9 mouse cellular contexts compared by ENCODE assay signal in the genomic region with DNA sequence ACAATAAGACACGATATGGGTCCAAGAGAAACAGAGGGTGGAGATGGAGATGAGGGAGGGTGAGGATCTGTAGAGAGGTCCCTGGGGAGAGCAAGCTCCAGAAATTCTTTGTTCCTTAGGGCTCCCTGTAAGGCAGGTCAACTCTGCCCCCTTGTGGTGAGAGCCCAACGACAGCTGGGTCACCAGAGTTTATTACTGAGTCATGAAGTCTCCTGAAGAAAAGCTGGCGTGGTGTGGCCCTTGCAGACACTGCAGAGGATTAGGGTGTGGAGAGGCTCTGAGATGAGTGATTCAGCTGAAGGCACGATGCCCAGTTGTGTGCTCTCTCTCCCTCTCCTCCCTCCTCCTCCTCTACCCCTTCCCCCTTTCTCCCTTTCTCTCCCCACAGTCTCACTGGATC. TPM values are rescaled to one million over a fixed set of nuclear protein-coding genes. Genes with fewer than 3 reads are reported as not detected.
DNase-seq lines count a peak whose midpoint lies in the region; ATAC-seq and TF ChIP-seq lines count a peak whose summit lies in the region.
"Had no signal": no experiment of that assay in that cellular context is flagged by ENCODE, and none has a peak within 500 bp of the region (broad histone marks: within the 10 kb centered on the region; RNA-seq: fewer than 3 reads in every experiment).

No protein-coding gene starts in this region.

- peaks cover 45% of the 10 kb centered on the region for H3K27me3 ChIP-seq in liver, embryonic 12.5 days (replicated peaks)
- H3K27me3 ChIP-seq in intestine, embryonic 14.5 days (replicated peaks; ENCODE audit: control insufficient read depth, insufficient read depth, low read length) = no peaks in the 10 kb centered on the region
- H3K27me3 ChIP-seq in stomach, postnatal 0 days (ENCODE audit: control insufficient read depth, insufficient read depth, low read length) = no peaks in the 10 kb centered on the region
- H3K27me3 ChIP-seq: embryonic facial prominence, embryonic 12.5 days had no signal

- no peak overlapping the region for H3K4me2 ChIP-seq in liver, embryonic 12.5 days
- no peak overlapping the region for H3K4me2 ChIP-seq in intestine, embryonic 14.5 days (ENCODE audit: low read length)
- no peak overlapping the region for H3K4me2 ChIP-seq in stomach, postnatal 0 days (replicated peaks; ENCODE audit: low read depth)
- H3K4me2 ChIP-seq: embryonic facial prominence, embryonic 12.5 days had no signal

- H3K9ac ChIP-seq in liver, embryonic 12.5 days = no peak overlapping the region
- no peak overlapping the region for H3K9ac ChIP-seq in intestine, embryonic 14.5 days (ENCODE audit: low read length)
- H3K9ac ChIP-seq in stomach, postnatal 0 days (ENCODE audit: low read length) = no peak overlapping the region
- H3K9ac ChIP-seq: embryonic facial prominence, embryonic 12.5 days had no signal

- intact Hi-C loops in left cerebral cortex, postnatal 25 days (cut with DNase I) = loop anchor here (1.0 to 5.0 kb wide), 3 partner anchors 24 to 319 kb away; partner anchors contain the start of gene Rac3

- no peak overlapping the region for H3K27ac ChIP-seq in liver, embryonic 12.5 days
- H3K27ac ChIP-seq in intestine, embryonic 14.5 days (ENCODE audit: low read depth) = no peak overlapping the region
- H3K27ac ChIP-seq in stomach, postnatal 0 days (replicated peaks) = no peak overlapping the region
- H3K27ac ChIP-seq: embryonic facial prominence, embryonic 12.5 days had no signal

- no peak overlapping the region for H3K4me3 ChIP-seq in liver, embryonic 12.5 days
- H3K4me3 ChIP-seq in intestine, embryonic 14.5 days (ENCODE audit: low read depth, low read length) = no peak overlapping the region
- H3K4me3 ChIP-seq in stomach, postnatal 0 days (ENCODE audit: low read depth, low read length) = no peak overlapping the region
- H3K4me3 ChIP-seq: embryonic facial prominence, embryonic 12.5 days had no signal

- TF ChIP-seq EP300 in stomach, postnatal 0 days (optimal IDR thresholded peaks at IDR 0.05) = no peak

- H3K36me3 ChIP-seq in liver, embryonic 12.5 days = no peaks in the 10 kb centered on the region
- no peaks in the 10 kb centered on the region for H3K36me3 ChIP-seq in intestine, embryonic 14.5 days (ENCODE audit: control insufficient read depth, insufficient read depth, low read length)
- no peaks in the 10 kb centered on the region for H3K36me3 ChIP-seq in stomach, postnatal 0 days (ENCODE audit: control insufficient read depth, insufficient read depth, low read length)
- H3K36me3 ChIP-seq: embryonic facial prominence, embryonic 12.5 days had no signal

- TF ChIP-seq CTCF in stomach, postnatal 0 days (IDR thresholded peaks at IDR 0.05; ENCODE audit: low read depth) = peak; percentile 93

- DNase-seq in liver = peak; percentile 81
- DNase-seq in cerebellum, adult 18-20 months = peak; percentile 76 to 78
- peak; percentile 68 to 95 for DNase-seq in frontal cortex, adult 2 months (ENCODE audit: extremely low spot score in 1 of 2, low spot score in 1 of 2)
- peak; percentile 93 for DNase-seq in intestine, embryonic 14.5 days (ENCODE audit: low spot score)
- peak; percentile 77 to 89 for DNase-seq in left cerebral cortex, postnatal 25 days (ENCODE audit: low spot score in 2 of 2)
- DNase-seq in naive thymus-derived CD4-positive, alpha-beta T cell, adult 2 months (ENCODE audit: low read depth) = peak; percentile 89
- DNase-seq in stomach, postnatal 0 days (ENCODE audit: low spot score) = peak; percentile 90

- no peak for ATAC-seq in liver, embryonic 12.5 days
- peak; percentile 62; the same call in 1 of the 2 replicates for ATAC-seq in intestine, embryonic 14.5 days (replicated peaks; ENCODE audit: low FRiP score, low TSS enrichment, low read depth)
- ATAC-seq in stomach, postnatal 0 days (ENCODE audit: low FRiP score, low TSS enrichment) = peak; percentile 89

- H3K4me1 ChIP-seq in liver, embryonic 12.5 days = no peaks in the 10 kb centered on the region
- no peaks in the 10 kb centered on the region for H3K4me1 ChIP-seq in intestine, embryonic 14.5 days (replicated peaks; ENCODE audit: control insufficient read depth, insufficient read depth, low read length)
- no peaks in the 10 kb centered on the region for H3K4me1 ChIP-seq in stomach, postnatal 0 days (replicated peaks; ENCODE audit: control insufficient read depth, insufficient read depth)
- H3K4me1 ChIP-seq: embryonic facial prominence, embryonic 12.5 days had no signal

- no peaks in the 10 kb centered on the region for H3K9me3 ChIP-seq in liver, embryonic 12.5 days (replicated peaks)
- H3K9me3 ChIP-seq in intestine, embryonic 14.5 days (ENCODE audit: control insufficient read depth, low read length) = no peaks in the 10 kb centered on the region
- no peaks in the 10 kb centered on the region for H3K9me3 ChIP-seq in stomach, postnatal 0 days (ENCODE audit: control insufficient read depth, low read length)
- H3K9me3 ChIP-seq: embryonic facial prominence, embryonic 12.5 days had no signal

- 9% methylated on average over 4 of the region's 4 CpGs for WGBS in liver, embryonic 12.5 days (ENCODE audit: insufficient replicate concordance)
- WGBS in intestine, embryonic 14.5 days = 4% methylated on average over 4 of the region's 4 CpGs
- WGBS in stomach, postnatal 0 days = 7% methylated on average over 4 of the region's 4 CpGs

RNA-seq across cellular contexts. Expression of gene Cd7, which starts 2.0 kb away (rescaled TPM):
- 0.33 and 0.54 TPM in 2 replicates for polyA plus RNA-seq in liver, embryonic 12.5 days (2016; fragmentation: Nextera tagmentation; extraction: Ambion mirVana)
- polyA plus RNA-seq in frontal cortex, adult 2 months (2012; rRNA removed) = 1.5 and 1.8 TPM in 2 replicates
- 2.9 and 4.1 TPM in 2 replicates for polyA plus RNA-seq in intestine, embryonic 14.5 days (2014; fragmentation: Nextera tagmentation; extraction: Ambion mirVana)
- 1 to 10 TPM; 1.6 to 1.7 TPM for total RNA-seq in left cerebral cortex, postnatal 25 days (2021)
- 0.31 and 0.51 TPM in 2 replicates for polyA plus RNA-seq in stomach, postnatal 0 days (2015; fragmentation: Nextera tagmentation; extraction: Ambion mirVana)

RNA-seq across cellular contexts. Expression of gene Sectm1b, which starts 22.2 kb away (rescaled TPM):
- polyA plus RNA-seq in liver, embryonic 12.5 days (2016; fragmentation: Nextera tagmentation; extraction: Ambion mirVana) = 0.14 TPM in 1 of 2 replicates, not detected in the other
- polyA plus RNA-seq in frontal cortex, adult 2 months (2012; rRNA removed) = not detected in 2 replicates
- polyA plus RNA-seq in intestine, embryonic 14.5 days (2014; fragmentation: Nextera tagmentation; extraction: Ambion mirVana) = 1.5 and 1.8 TPM in 2 replicates
- total RNA-seq in left cerebral cortex, postnatal 25 days (2021) = not detected
- polyA plus RNA-seq in stomach, postnatal 0 days (2015; fragmentation: Nextera tagmentation; extraction: Ambion mirVana) = 113 and 133 TPM in 2 replicates
- polyA plus RNA-seq: embryonic facial prominence, embryonic 12.5 days had no signal

RNA-seq across cellular contexts. Expression of gene Sectm1a, which starts 39.8 kb away (rescaled TPM):
- 0.37 and 0.43 TPM in 2 replicates for polyA plus RNA-seq in liver, embryonic 12.5 days (2016; fragmentation: Nextera tagmentation; extraction: Ambion mirVana)
- polyA plus RNA-seq in frontal cortex, adult 2 months (2012; rRNA removed) = 0.08 TPM in 1 of 2 replicates, not detected in the other
- polyA plus RNA-seq in intestine, embryonic 14.5 days (2014; fragmentation: Nextera tagmentation; extraction: Ambion mirVana) = 0.97 and 1.8 TPM in 2 replicates
- total RNA-seq in left cerebral cortex, postnatal 25 days (2021) = not detected
- polyA plus RNA-seq in stomach, postnatal 0 days (2015; fragmentation: Nextera tagmentation; extraction: Ambion mirVana) = 11.8 and 13.2 TPM in 2 replicates
- polyA plus RNA-seq: embryonic facial prominence, embryonic 12.5 days had no signal

RNA-seq across cellular contexts. Expression of gene Csnk1d, which starts 50.1 kb away (rescaled TPM):
- 58.4 and 61.1 TPM in 2 replicates for polyA plus RNA-seq in liver, embryonic 12.5 days (2016; fragmentation: Nextera tagmentation; extraction: Ambion mirVana)
- 103 and 105 TPM in 2 replicates for polyA plus RNA-seq in frontal cortex, adult 2 months (2012; rRNA removed)
- 68.7 and 70.2 TPM in 2 replicates for polyA plus RNA-seq in intestine, embryonic 14.5 days (2014; fragmentation: Nextera tagmentation; extraction: Ambion mirVana)
- total RNA-seq in left cerebral cortex, postnatal 25 days (2021) = 100 to 1,000 TPM; 116 to 122 TPM
- 60.7 and 63.8 TPM in 2 replicates for polyA plus RNA-seq in stomach, postnatal 0 days (2015; fragmentation: Nextera tagmentation; extraction: Ambion mirVana)

Comparison
In these comparisons a context has a peak if more than half of its experiments do, and no peak if none do; other contexts are left out.
1. RNA of gene Sectm1b, which starts 22.2 kb away (polyA plus RNA-seq): 113 to 133 TPM in stomach, postnatal 0 days; 1.5 to 1.8 TPM in intestine, embryonic 14.5 days, 0.14 TPM in liver, embryonic 12.5 days and not detected in frontal cortex, adult 2 months; every median in the first group is over 10 times any median in the second.
2. Peak in every context shown above with its lines, with median percentiles within 50 percentile points of each other: DNase-seq.